Mouse (Mus musculus): ENCODE measurements at regions not wholly inside any gene's neighbourhood (a gene's known extent, or its start where the extent isn't known, plus 50 kb on each side); places are given as distances from the start of the nearest gene placed in this dataset.

- Histone ChIP-seq H3K9ac (ENCODE audit: low read depth, low read length, severe bottlenecking) (no peak overlapping the region), H3K4me1 (ENCODE audit: control insufficient read depth, insufficient read depth, low read length) (peaks cover 6% of the 10 kb centered on the region), H3K4me3 (replicated peaks; ENCODE audit: low read length) (no peak overlapping the region), H3K9me3 (ENCODE audit: control insufficient read depth, low read length) (no peaks in the 10 kb centered on the region), H3K4me2 (replicated peaks; ENCODE audit: low read depth, low read length, severe bottlenecking) (no peak overlapping the region), H3K27ac (replicated peaks; ENCODE audit: low read depth, low read length) (no peak overlapping the region), H3K27me3 (ENCODE audit: control insufficient read depth, insufficient read depth, low read length) (no peaks in the 10 kb centered on the region), H3K36me3 (ENCODE audit: control insufficient read depth, insufficient read depth, low read length) (no peaks in the 10 kb centered on the region)
- ATAC-seq (ENCODE audit: low FRiP score, low read depth) (peak; percentile 55; the same call in 1 of the 2 replicates), DNase-seq (ENCODE audit: low spot score) (no peak)
- no peak for TF ChIP-seq POLR2A (IDR thresholded peaks at IDR 0.05; ENCODE audit: borderline replicate concordance, extremely low read depth, insufficient read depth, insufficient read length)
Measured at GRCm38 (mm10) chr17:73054226-73054625, 53.6 kb upstream of the Lclat1 start.

GRCm38 (mm10) chr17:73055197-73055596 lies 52.6 kb upstream of the Lclat1 start:
- H3K4me2 ChIP-seq (replicated peaks; ENCODE audit: low read depth, low read length, severe bottlenecking) = no peak overlapping the region
- ATAC-seq (ENCODE audit: low FRiP score, low read depth) (no peak), DNase-seq (ENCODE audit: low spot score) (no peak)
- no peak overlapping the region for H3K9ac ChIP-seq (ENCODE audit: low read depth, low read length, severe bottlenecking)
- no peaks in the 10 kb centered on the region for H3K9me3 ChIP-seq (ENCODE audit: control insufficient read depth, low read length)
- no peak for TF ChIP-seq POLR2A (IDR thresholded peaks at IDR 0.05; ENCODE audit: borderline replicate concordance, extremely low read depth, insufficient read depth, insufficient read length)
- H3K27ac ChIP-seq (replicated peaks; ENCODE audit: low read depth, low read length) = no peak overlapping the region
- no peaks in the 10 kb centered on the region for H3K27me3 ChIP-seq (ENCODE audit: control insufficient read depth, insufficient read depth, low read length)
- peaks cover 6% of the 10 kb centered on the region for H3K4me1 ChIP-seq (ENCODE audit: control insufficient read depth, insufficient read depth, low read length)
- H3K4me3 ChIP-seq (replicated peaks; ENCODE audit: low read length) = no peak overlapping the region
- WGBS = 66% methylated on average over 3 of the region's 3 CpGs
- no peaks in the 10 kb centered on the region for H3K36me3 ChIP-seq (ENCODE audit: control insufficient read depth, insufficient read depth, low read length)

GRCm38 (mm10) chr17:73055611-73056010 lies 52.2 kb upstream of the Lclat1 start:
- Histone ChIP-seq H3K36me3 (ENCODE audit: control insufficient read depth, insufficient read depth, low read length) (no peaks in the 10 kb centered on the region), H3K4me3 (replicated peaks; ENCODE audit: low read length) (no peak overlapping the region), H3K9ac (ENCODE audit: low read depth, low read length, severe bottlenecking) (no peak overlapping the region), H3K4me2 (replicated peaks; ENCODE audit: low read depth, low read length, severe bottlenecking) (no peak overlapping the region), H3K9me3 (ENCODE audit: control insufficient read depth, low read length) (no peaks in the 10 kb centered on the region), H3K4me1 (ENCODE audit: control insufficient read depth, insufficient read depth, low read length) (peaks cover 6% of the 10 kb centered on the region), H3K27me3 (ENCODE audit: control insufficient read depth, insufficient read depth, low read length) (no peaks in the 10 kb centered on the region), H3K27ac (replicated peaks; ENCODE audit: low read depth, low read length) (no peak overlapping the region)
- WGBS = 66% methylated on average over 6 of the region's 6 CpGs
- DNase-seq (ENCODE audit: low spot score) (no peak), ATAC-seq (ENCODE audit: low FRiP score, low read depth) (no peak)
- TF ChIP-seq POLR2A (IDR thresholded peaks at IDR 0.05; ENCODE audit: borderline replicate concordance, extremely low read depth, insufficient read depth, insufficient read length) = no peak

- WGBS = 90% methylated on average over 2 of the region's 2 CpGs
Measured at GRCm38 (mm10) chr17:73056616-73057015, 51.2 kb upstream of the Lclat1 start.

More at GRCm38 (mm10) chr17:73056616-73057015, 51.2 kb upstream of the Lclat1 start:
- Histone ChIP-seq H3K4me1 (ENCODE audit: control insufficient read depth, insufficient read depth, low read length) (peaks cover 6% of the 10 kb centered on the region; the same call in 1 of the 2 replicates), H3K27ac (replicated peaks; ENCODE audit: low read depth, low read length) (no peak overlapping the region), H3K4me3 (replicated peaks; ENCODE audit: low read length) (no peak overlapping the region), H3K9me3 (ENCODE audit: control insufficient read depth, low read length) (no peaks in the 10 kb centered on the region), H3K27me3 (ENCODE audit: control insufficient read depth, insufficient read depth, low read length) (no peaks in the 10 kb centered on the region), H3K36me3 (ENCODE audit: control insufficient read depth, insufficient read depth, low read length) (no peaks in the 10 kb centered on the region), H3K4me2 (replicated peaks; ENCODE audit: low read depth, low read length, severe bottlenecking) (no peak overlapping the region), H3K9ac (ENCODE audit: low read depth, low read length, severe bottlenecking) (no peak overlapping the region)
- no peak for TF ChIP-seq POLR2A (IDR thresholded peaks at IDR 0.05; ENCODE audit: borderline replicate concordance, extremely low read depth, insufficient read depth, insufficient read length)
- DNase-seq (ENCODE audit: low spot score) = no peak
- no peak for ATAC-seq (ENCODE audit: low FRiP score, low read depth)

All from limb, embryonic 14.5 days (tissue).